Mouse (Mus musculus) retina, embryonic 14.5 days (tissue): ENCODE data around the gene Ccdc151.
A peak's percentile ranks its signal among the peaks of the same experiment; 100 is the strongest.

ENCODE experiments used
- DNase-seq: peaks from one replicate; pipeline ENCODE4 v3.0.0-alpha.2; 2015; ENCODE audit warnings: low spot score

The Ccdc151 gene

GRCm38 (mm10) chr9:21955570-21956281 lies 46.7 kb downstream of the Ccdc151 start, which contains the start of gene Swsap1:
Swsap1 (plus strand) TSS chr9:21955755.
- DNase-seq = peak; percentile 99

- DNase-seq = no peak
These were observed 47.2 kb downstream of the Ccdc151 start for GRCm38 (mm10) chr9:21955225-21955569.

GRCm38 (mm10) chr9:21954635-21955034 lies 47.8 kb downstream of the Ccdc151 start:
- no peak for DNase-seq

GRCm38 (mm10) chr9:21953600-21953999 lies 48.8 kb downstream of the Ccdc151 start:
- DNase-seq = no peak

- DNase-seq = no peak
These were observed 50.5 kb downstream of the Ccdc151 start for GRCm38 (mm10) chr9:21951977-21952376.

- DNase-seq = peak; percentile 75
These were observed 52.1 kb downstream of the Ccdc151 start for GRCm38 (mm10) chr9:21950322-21950721.

GRCm38 (mm10) chr9:21948790-21949189 lies 53.6 kb downstream of the Ccdc151 start:
- no peak for DNase-seq

GRCm38 (mm10) chr9:21948146-21948545 lies 54.3 kb downstream of the Ccdc151 start:
- no peak for DNase-seq

- no peak for DNase-seq
These were observed 54.8 kb downstream of the Ccdc151 start for GRCm38 (mm10) chr9:21947540-21948130.

- no peak for DNase-seq
These were observed 58.2 kb downstream of the Ccdc151 start for GRCm38 (mm10) chr9:21944267-21944666.

GRCm38 (mm10) chr9:21943638-21944037 lies 58.8 kb downstream of the Ccdc151 start:
- DNase-seq = no peak

GRCm38 (mm10) chr9:21943046-21943445 lies 59.4 kb downstream of the Ccdc151 start:
- DNase-seq = no peak
